Mouse (Mus musculus) forelimb bud, embryonic 11.5 days (tissue): ENCODE measurements around the gene Adprm.

Experiments used
- DNase-seq: peaks from one replicate; pipeline ENCODE4 v3.0.0-alpha.2; 2012; ENCODE audit warnings: low read depth, low spot score

Gene Adprm

DNA sequence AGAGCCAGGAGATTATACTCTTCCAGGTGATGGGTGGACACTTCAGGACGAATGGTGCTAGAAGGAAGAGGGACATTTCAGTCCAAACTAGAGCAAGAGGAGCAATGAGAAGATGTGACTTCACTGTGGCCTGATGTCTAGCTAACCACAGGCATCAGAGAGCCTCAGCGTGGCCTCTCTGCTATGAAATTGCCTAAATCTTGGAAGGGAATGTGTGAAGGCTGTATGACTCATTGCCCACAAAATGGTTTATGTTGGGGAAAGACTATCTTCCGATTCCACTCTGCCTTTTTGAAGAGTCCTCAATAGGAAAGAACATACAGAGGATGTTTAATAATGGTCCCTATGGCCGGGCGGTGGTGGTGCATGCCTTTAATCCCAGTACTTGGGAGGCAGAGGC, 24.4 kb upstream of the Adprm start:
- no peak for DNase-seq

GRCm38 (mm10) chr11:67075036-67075435, 22.6 kb upstream of the Adprm start:
- no peak for DNase-seq

DNA sequence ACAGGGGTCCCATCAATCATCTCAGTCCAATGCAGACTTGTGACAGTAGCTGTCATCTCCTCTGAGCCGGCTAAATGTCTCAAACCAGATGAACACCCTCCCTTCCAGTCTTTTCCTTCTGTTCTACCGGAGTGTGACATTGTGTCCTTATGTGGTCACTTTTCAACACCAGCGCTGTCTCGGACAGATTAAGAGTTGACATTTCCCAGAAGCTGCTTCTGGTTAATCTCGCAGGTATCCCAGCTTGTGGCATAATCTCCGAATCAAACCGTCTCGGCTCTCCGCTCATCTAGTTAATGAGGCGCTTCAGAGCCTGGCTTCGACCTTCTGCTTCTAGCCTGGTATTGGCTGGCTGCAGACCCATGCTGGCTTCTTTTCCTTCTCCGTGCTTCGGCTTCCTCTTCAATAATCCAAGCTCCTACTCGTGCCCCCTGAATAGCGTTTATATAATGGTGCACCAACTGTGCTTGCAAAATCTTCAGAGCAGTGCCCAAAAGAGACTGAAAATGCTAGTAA, 20.3 kb upstream of the Adprm start:
- no peak for DNase-seq

DNA sequence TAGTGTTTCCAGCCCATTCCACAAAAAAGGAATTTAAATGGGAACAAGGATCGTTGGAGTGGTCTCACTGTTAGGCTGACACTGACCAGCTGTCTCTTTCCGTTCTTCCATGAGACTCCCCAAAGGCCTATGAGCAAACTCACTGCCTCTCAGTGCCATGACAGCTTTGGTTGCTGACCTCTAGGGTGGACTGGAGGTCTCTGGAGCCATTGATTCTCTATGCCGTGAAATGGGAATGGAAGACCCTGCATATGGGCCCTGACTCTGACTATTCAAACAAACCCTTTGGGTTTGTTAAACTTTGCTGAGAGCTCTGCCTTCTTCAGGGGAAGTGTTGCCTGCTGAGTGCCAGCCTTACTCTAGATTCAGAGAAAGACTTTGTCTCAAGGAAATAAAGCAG, 15.3 kb upstream of the Adprm start:
- DNase-seq, result no peak

- no peak for DNase-seq
Observed at GRCm38 (mm10) chr11:67062726-67063125, 10.3 kb upstream of the Adprm start.

DNA sequence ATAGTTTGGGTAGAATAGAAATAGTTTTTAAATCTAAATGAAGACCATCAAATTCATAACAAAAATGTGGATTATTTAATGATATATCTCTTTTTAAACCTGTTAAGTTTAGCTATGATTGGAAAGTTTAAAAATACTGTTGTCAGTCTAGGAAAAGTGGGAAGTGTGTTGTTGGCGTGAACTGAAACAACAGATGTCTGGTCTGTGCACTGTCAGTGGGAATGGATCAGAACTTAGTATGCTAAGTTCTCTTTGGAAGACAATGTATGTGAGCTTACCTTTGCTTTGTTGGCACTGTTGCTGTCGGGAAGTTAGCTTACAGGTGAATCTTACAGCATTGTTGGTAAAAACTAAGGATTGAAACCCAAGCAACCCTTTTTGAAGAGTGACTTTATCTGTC, 8.9 kb upstream of the Adprm start:
- DNase-seq, result no peak

- DNase-seq, result no peak
Observed at GRCm38 (mm10) chr11:67054754-67055365, 2.5 kb upstream of the Adprm start.

GRCm38 (mm10) chr11:67051676-67052320, 596 bp downstream of the Adprm start:
- no peak for DNase-seq

DNA sequence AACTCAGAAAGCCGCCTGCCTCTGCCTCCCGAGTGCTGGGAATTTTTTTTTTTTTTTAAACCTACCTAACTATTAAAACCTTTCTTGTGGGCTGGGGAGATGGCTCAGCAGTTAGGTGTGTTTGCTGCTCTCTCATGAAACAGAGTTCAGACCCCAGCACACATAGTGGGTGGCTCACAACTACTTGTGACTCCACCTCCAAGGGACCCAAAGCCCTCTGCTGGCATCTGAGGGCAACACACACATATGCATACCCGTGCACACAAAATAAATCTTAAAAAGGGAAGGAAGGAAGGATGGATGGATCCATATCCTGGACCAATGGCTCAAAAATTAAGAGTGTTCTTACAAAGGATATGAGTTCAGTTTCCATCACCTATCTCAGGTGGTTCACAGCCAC, 3.1 kb downstream of the Adprm start:
- no peak for DNase-seq

DNA sequence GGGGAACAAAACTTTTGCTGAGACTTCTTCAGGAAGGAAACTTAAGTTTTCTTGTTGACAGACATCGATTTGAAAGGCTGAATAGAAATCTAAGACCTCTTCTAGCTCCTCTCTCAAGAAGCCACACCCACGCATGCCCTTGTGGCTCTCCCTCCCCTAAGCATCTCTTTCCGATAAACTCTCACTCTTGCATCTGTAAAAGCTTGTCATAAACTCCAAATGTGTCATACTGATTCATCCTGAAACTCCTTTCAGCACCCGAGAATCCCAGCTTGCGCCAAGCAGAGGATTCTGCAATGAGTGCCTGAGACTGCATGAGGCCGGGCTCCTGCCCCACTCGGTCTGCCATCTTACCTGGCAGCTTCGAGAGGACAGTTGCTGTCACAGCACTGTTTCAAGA, 3.9 kb downstream of the Adprm start:
- DNase-seq, result no peak

DNA sequence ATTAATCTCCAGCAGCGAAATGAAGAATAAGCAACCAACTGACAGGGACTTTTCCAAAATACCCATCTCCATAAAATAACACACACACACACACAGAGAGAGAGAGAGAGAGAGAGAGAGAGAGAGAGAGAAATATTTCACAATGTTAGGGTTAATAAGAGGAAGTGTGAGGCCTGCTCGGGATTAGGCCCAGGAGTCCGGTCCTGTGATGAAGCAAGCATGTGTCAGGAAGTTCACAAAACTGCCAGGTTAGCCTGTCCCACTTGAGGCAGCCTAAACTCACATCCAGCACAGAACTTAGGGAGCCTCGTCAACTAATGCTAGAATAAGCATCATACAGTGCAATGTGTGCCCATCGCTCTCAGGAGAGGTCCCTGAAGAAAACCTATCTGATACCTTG, 5.2 kb downstream of the Adprm start:
- no peak for DNase-seq

- no peak for DNase-seq
Observed at GRCm38 (mm10) chr11:67044959-67045358, 7.4 kb downstream of the Adprm start.

GRCm38 (mm10) chr11:67043007-67043406, 9.4 kb downstream of the Adprm start:
- DNase-seq, result no peak

GRCm38 (mm10) chr11:67040483-67040882, 11.9 kb downstream of the Adprm start:
- no peak for DNase-seq

DNA sequence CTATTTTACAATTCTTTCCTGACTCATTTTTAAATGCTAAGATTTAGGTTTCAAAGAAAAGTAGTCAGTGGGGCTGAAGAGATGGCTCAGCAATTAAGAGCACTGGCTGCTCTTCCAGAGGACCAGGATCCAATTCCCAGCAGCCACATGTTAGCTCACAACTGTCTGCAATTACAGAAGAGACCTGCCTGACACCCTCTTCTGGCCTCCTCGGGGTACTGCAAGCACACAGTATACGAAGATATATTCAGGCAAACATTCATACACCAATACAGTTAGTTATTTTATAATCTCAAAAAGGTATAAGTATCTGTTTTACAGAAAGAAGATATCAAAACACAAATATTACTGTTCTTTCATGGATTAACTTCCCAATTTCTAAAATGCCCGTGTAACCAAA, 12.6 kb downstream of the Adprm start:
- no peak for DNase-seq

DNA sequence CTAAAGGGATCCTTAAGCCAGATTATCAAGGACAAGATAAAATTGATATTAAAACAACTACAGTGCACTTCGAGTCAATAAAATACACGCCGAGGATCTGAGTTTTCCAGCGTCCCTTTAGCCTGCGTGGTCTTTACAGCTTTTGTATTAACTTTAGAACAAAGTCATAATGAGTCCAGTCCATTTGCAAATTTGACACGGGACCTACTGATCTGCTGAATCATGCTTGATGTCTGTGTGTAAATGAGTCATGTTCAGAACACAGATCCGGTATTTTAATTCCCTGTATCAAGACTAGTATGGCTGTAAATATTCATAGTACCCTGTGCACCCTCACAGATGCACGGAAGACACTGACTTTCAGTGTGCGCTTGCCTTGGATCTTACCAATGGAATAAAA, 15.5 kb downstream of the Adprm start:
- DNase-seq, result no peak

DNA sequence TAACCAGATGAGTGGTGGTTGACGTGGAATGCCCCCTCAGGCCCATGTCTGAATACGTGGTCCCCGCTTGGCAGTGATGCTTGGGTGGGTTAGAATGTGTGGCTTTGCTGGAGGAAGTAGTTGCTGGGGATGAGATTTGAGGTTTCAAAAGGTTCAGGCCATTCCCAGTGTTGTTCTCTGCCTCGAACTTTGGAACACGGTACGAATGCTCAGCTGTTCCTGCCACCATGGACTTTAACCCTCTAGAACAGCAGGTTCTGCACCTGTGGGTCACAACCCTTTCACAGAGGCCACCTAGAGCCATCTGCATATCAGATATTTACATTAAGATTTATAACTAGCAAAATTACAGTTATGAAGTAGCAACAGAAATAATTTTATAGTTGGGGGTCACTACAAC, 16.2 kb downstream of the Adprm start:
- no peak for DNase-seq

GRCm38 (mm10) chr11:67034775-67035485, 17.5 kb downstream of the Adprm start:
- no peak for DNase-seq

DNA sequence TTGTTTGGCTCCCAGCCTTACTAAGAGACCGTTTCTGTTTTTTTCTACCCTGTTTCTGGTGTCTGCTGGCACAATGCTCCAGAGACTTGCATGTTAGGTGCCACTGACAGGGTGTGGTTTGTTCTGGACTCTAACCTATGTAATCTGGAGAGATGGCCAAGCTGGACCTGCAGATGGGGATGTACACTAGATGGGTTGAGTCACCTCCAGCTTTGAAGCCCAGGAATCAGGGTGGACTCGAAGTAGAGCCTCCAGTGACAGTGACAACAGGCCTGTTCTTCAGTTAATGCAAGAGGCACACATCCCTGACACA, 20.8 kb downstream of the Adprm start:
- DNase-seq, result no peak

DNA sequence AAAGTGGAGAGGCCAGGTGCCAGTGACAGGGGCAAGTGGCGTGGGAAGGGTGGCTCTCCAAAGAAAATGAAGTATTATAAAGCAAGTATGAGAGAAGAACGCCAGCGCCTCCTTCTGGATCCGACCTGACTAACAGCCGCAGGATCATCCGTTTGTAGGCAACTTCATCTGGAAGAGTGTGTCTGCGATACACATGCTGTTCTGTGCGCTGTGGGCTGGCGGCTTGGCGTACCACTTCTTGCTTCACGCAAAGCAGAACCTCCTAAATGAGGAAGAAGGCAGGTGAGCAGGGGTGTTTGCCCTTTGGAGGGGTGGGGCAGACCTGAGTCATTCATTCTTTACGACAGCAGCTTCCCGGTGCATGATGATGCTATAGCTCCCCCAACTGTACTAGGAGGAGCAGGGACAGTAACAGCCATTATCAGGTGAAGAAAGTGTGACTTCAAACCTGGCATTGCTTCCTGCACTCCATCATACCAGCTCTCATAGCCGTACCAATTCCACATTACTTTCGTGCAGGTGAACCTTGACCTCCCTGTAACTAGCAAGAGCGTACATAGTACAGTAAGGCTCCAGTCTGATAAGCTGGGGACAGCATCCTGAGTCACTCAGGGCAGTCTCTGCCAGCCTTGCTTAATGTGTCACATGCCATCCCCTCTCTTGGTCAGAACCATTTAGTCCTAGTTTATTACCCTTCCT, 21.3 kb downstream of the Adprm start:
- no peak for DNase-seq

DNA sequence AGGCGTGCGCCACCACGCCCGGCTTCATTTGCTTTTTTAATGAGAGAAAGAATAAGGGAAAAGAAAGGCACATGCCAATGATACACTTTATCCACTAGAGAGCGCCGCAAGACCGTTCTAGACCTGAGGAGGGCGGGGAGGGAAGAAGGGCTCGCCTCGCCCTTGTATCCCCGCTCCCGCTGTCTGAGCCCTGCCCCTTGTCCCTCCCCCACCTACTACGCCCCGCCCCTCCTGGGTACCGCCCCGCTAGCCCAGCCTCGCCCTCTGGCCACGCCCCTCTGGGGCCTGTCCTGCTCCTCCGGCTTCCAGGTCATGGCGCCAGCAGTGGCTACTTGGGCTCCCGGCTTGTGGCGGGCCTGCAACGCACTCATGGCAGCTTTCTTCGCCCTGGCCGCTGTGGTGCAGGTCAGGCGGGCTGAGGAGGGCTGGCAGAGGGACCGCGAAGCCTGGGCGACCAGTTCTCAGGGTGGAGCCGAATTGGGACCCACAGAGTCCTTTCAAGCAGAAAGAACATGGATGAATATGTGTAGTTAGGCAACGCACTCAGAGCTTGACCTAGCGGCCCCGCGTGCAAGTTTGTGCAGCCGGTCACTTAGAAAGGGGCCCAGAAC, 27.4 kb downstream of the Adprm start, which contains the start of gene Tmem220:
Gene Tmem220 (plus strand): TSS at position 288 of the 611 bp plus-strand sequence.
- peak; percentile 93 for DNase-seq

DNA sequence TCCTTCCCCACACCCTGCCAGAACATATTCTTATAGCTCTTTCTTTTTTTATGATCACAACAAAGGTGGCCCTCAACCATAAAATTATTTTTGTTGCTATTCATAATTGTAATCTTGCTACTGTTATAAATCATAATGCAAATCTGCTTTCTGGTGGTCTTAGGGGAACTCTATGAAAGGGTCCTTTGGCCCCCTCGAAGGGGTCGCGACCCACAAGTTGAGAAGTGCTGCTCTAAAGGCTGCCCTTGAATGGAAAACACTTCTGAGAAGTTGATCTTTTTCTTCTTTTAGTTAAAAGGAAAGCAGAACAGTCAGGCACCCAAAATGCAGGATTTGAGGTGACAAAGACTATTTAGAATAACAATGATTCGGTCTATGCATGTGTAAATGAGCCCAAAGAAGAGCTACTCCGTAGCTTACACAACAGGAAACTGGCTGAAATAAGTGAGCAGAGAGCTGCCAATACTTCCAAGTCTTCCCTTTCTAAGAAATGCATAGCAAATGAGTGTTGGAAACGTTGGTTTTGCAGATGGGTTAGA, 28.5 kb downstream of the Adprm start:
- no peak for DNase-seq
